Mouse (Mus musculus) bone marrow, adult 2 months (tissue): ENCODE measurements around the gene Sipa1l2.

ENCODE experiments used
- CTCF ChIP-seq: fragments of 200-500 bp; IDR thresholded peaks from 2 replicates; pipeline ENCODE4 v1.5.1; 2011; ENCODE audit warnings: low read length, control low read depth; ENCODE audit not compliant: control insufficient read depth, insufficient read depth
- POLR2A ChIP-seq: fragments of 200-500 bp; IDR thresholded peaks from 2 replicates; pipeline ENCODE4 v1.6.1; 2011; ENCODE audit warnings: low read depth, mild to moderate bottlenecking, control low read depth, low read length, borderline replicate concordance; ENCODE audit not compliant: control insufficient read depth

- no peak for TF ChIP-seq CTCF
- TF ChIP-seq POLR2A = no peak
These were observed 171.6 kb downstream of the Sipa1l2 start for GRCm38 (mm10) chr8:125397981-125398380.
